Mouse (Mus musculus) frontal cortex, postnatal 36 days (tissue): ENCODE results near the gene Bag6.
A peak's percentile ranks its signal among the peaks of the same experiment; 100 is the strongest.

Experiments used
- DNase-seq, 2 experiments: peaks; one replicate each; pipeline ENCODE4 v3.0.0; 2022; ENCODE audit warnings: low spot score in 2 of 2

Bag6 gene

GRCm38 (mm10) chr17:35134801-35135590 is at the start of gene Bag6:
Bag6 (plus strand) TSS chr17:35135178.
- peak; percentile 96 to 97 for DNase-seq

DNA sequence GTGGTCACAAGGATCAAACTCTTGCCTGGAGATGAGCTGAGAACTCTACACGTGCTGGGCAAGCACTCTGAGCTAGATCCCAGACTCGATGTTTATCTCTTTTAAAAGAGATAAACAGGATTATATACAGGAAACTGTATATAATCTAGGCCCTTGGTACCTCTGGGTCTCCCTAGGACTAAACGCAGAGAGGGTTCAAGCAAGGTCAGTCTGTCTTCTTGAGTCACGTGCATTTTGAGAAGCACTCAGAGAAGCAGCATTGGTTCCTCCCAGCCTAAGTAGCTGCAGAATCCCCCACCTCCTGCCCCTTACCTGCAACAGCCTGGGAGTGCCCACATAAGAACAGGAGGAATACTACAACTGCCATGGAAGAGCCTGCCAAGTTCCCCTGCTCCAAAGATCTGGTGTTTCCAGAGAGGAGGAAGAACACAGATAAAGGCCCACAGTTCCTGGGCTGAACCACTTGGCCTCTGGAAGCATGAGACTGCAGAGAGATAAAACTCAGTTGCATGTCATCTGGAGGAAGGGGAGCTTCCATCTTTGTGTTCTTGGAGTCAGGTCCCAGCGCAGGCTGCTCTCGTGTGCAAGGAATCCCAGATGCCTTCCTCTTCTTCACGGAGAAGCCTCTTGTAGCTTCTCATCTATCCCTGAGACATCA is 49.6 kb upstream of the Bag6 start, which contains the start of gene Ly6g6f:
Ly6g6f (minus strand) TSS at position 403 of the 658 bp plus-strand sequence.
- no peak for DNase-seq

GRCm38 (mm10) chr17:35088151-35088550 is 46.8 kb upstream of the Bag6 start:
- DNase-seq, result no peak

- DNase-seq, result peak; percentile 94 to 96
Observed at GRCm38 (mm10) chr17:35088825-35089644, 45.9 kb upstream of the Bag6 start, which contains the start of gene Abhd16a. Abhd16a (plus strand) TSS chr17:35089263.

- DNase-seq, result no peak
Observed at GRCm38 (mm10) chr17:35090166-35090932, 44.6 kb upstream of the Bag6 start.

GRCm38 (mm10) chr17:35092403-35093198 is 42.4 kb upstream of the Bag6 start:
- no peak for DNase-seq

DNA sequence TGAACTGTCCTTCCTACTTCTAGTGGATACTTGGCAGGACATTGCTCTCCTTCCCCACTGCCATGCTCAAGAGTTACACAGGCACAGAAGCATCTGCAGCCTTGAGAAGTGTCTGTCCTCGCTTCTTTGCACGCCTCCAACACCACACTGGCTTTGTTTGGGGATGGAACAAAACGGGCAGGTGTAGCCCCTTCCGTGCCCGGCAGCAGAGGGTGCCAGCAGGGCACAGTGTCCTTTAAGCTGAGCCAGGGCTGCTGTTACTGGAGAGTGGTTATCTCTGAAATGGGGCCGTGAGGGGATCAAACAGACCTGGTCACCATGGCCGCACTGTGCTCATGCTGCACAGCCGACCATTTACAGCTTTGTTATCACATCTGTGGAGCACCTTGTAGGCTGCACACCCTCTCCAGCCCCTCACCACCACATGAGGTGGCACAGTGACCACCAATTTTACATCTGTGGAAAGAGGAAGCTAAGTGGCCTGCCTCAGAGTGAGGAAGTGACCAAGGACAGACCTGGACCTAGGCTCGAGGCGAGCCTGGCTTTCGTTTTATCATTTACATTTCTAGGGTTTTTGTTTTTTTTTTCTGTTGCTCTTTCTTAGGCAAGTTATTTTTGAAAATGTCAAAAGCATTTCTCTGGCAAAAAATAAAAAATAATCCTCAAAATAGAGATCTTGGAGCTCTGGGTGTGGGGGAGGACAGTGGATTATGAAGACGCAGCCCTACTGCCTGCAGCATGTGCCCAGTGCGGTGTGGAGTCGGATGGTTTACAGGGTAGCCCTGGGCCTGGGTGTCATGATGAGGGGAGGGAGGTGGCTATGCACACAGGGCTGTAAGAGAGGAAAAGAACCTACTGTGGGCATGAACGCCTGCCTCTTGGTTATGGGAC is 40.3 kb upstream of the Bag6 start:
- DNase-seq, result no peak

DNA sequence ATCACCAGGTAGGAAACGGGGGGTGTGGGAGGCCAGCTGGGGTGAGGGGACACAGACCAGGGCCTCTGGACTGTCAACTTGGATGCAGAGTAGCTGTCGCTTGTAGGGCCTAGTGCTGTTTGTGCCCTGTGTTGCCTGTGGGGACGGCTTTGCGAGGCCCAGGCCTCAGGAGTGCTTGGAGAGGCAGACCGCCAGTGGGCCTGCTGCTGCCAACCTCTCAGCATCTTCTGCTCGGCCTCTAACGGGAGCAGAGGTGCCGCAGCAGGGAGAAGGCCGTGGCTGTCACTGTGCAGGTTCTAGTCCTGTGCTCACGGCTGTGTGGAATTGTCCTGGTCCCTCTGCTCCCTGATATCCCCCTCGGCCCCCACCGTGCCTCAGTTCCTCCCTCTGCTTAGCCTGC is 38.4 kb upstream of the Bag6 start:
- no peak for DNase-seq

- peak; percentile 55 to 69 for DNase-seq
Observed at GRCm38 (mm10) chr17:35097164-35097655, 37.8 kb upstream of the Bag6 start.

GRCm38 (mm10) chr17:35100196-35100765 is 34.7 kb upstream of the Bag6 start:
- no peak for DNase-seq

DNA sequence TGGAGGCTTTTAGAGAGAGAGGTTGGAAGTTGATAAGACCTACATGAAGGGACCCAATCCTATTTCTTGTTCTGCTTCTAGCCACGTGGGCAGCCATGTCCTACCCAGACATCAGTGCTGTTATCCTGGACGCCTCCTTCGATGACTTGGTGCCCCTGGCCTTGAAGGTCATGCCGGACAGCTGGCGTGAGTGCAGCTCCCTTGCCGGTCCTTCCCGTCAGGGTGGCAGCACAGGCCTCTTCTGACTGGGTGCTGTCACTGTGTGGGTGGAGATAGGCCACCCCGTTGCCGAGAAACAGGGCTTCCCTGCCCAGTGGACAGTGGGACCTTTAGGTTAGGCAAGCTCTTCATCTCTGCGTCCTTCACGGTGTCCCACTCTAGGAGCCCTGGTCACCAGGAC is 33.8 kb upstream of the Bag6 start:
- no peak for DNase-seq

- no peak for DNase-seq
Observed at GRCm38 (mm10) chr17:35102299-35102698, 32.7 kb upstream of the Bag6 start.

- no peak for DNase-seq
Observed at GRCm38 (mm10) chr17:35103221-35103690, 31.7 kb upstream of the Bag6 start.

DNA sequence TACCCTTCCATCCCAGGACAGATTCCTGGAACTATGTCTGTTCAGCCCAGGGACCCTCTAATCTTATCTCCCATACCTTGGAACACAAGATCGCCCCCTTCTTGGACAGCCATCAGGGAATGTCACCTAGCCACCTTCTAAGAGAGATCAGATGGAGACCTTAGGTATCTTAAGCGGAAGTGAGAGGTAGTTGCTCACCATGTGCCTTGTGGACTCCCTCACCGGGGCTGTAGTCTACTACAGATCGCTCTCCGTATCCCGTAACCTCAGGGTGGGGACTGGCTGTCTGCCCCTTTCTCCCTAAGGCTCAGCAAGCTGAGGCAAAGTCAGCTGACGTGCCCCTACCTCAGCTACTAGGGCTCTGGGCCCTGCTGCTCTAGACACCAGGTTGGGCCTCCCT is 30.9 kb upstream of the Bag6 start:
- DNase-seq, result no peak

DNA sequence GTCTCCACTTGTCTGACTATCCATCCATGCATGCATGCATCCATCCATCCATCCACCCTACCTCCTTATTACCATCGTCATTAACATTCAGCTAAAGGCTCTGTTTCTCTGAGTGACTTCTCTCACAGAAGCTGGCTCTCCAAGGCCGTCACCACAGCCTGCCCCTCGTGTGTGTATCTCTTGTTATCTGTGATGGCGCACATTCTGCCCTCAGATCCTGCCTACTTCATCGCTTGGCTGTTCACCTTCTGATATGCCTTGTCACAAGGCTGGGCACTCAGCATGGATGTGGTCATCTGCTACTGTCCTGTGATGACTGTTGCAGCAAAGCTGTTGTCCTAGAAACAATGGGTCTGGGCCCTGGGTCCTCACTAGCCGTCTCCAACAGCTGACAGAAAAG is 30.2 kb upstream of the Bag6 start:
- no peak for DNase-seq

- no peak for DNase-seq
Observed at GRCm38 (mm10) chr17:35105740-35106389, 29.1 kb upstream of the Bag6 start.

- DNase-seq, result no peak
Observed at GRCm38 (mm10) chr17:35106522-35106921, 28.5 kb upstream of the Bag6 start.

DNA sequence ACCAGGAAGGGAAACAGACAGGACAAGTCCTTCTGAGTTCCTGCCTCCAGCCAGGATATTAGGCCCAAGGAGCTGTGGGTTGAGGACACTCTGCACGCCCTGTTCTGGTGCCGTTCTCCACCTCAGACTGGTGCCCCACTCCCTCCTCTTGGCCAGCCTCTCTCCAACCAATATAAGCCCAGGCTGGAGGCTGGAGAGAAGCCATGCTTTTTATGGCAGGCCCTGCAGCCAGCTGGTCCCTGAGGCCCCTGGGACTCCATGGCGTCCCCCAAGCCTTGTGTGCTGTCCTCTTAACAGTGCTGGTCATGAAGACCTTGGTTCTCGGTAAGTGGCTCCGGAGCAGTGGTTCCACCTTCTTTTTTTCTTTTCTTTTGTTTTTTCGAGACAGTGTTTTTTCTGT is 26.9 kb upstream of the Bag6 start, which contains the start of gene Ly6g5c:
Ly6g5c (plus strand) TSS at position 183 of the 400 bp plus-strand sequence.
- no peak for DNase-seq
